Mouse (Mus musculus): ENCODE results near the gene Prdm16. TPM values are rescaled to one million over a fixed set of nuclear protein-coding genes. Genes with fewer than 3 reads are reported as not detected.

The Prdm16 gene
- total RNA-seq (2021): 3.9 and 6.5 TPM in 2 replicates
- long read RNA-seq, partial matches to known transcripts: 0 of 7 reads
- long read RNA-seq, other reads (novel, unspliced or antisense): 7 of 7 reads

- DNase-seq: peak; percentile 27
Measured at GRCm38 (mm10) chr4:154636721-154637311, at the start of gene Prdm16. Gene Prdm16, minus strand, starts transcription at chr4:154636873.

DNA sequence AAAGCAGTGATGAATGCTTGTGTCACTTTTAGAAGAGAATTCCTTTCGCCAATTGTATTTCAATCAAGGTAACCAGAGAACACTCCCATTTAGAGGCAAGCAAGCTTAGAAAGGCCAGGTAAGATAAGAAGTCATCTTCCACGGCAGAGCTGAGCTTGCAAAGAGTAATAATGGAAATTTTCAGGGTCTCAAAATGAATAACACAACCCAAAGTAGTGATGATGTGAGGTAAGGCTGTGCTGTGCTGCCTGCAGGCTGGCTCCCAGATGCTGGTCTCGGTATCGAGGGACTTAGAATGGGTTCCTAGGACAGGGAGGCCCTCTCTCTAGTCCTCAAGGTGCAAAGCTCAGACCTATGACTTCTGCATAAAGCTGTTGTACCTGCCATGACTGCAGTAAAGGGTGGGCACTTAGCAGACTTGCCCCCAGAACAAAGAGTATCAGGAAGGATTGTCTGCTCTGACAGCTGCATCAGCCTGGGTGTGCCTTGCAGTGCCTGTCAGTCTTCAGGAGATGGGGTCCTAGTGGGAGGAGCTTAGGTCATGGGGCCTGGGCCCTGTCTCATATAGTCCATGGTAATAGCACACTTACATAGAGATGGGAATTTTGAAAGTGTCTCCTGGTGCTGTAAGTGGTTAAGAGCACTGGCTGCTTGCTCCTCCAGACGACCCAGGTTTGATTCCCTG is 46.5 kb upstream of the Prdm16 start:
- DNase-seq: no peak

- DNase-seq: no peak
Measured at GRCm38 (mm10) chr4:154682311-154682710, 45.6 kb upstream of the Prdm16 start.

GRCm38 (mm10) chr4:154675441-154676000 is 38.8 kb upstream of the Prdm16 start:
- no peak for DNase-seq

DNA sequence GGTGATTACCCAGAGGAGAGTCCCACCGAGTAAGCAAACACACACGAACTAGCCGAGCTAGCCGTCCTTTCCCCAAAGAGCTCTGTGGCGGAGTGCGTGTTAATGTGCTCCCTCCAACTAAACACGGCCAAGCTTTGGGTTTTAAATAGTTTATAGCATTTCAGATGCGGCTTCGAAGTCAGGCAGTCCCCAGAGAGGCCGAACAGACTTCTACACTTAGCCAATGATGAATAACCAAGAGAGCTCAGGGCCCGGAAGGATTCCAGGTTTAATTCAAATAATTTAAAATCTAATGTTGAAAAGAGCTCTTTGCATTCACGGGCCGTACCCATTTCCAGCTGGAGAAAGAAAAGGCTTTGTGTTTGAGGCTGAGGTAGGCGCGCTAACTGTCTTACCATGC is 38.3 kb upstream of the Prdm16 start:
- no peak for DNase-seq

GRCm38 (mm10) chr4:154674541-154674940 is 37.9 kb upstream of the Prdm16 start:
- DNase-seq: peak; percentile 57

- no peak for DNase-seq
Measured at GRCm38 (mm10) chr4:154673986-154674385, 37.3 kb upstream of the Prdm16 start.

DNA sequence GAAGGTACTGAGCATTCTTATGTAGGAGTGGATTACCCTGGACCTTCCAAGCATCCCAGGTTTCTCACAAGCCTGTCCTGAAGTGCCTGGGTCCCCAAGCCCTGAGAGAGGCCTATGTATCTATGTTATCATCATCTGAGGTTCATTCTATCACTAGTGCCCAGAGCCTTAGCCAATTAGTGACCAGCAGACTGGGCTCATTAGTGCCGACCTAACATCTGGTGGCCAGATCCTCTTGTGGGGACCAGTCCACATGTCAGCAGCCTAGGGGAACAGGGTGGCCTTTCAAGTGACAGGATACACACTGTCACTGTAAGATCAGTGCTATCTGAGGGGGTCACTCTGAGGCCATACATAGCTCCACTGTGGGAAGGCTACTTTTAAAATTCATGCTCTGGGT is 35.4 kb upstream of the Prdm16 start:
- DNase-seq: no peak

DNA sequence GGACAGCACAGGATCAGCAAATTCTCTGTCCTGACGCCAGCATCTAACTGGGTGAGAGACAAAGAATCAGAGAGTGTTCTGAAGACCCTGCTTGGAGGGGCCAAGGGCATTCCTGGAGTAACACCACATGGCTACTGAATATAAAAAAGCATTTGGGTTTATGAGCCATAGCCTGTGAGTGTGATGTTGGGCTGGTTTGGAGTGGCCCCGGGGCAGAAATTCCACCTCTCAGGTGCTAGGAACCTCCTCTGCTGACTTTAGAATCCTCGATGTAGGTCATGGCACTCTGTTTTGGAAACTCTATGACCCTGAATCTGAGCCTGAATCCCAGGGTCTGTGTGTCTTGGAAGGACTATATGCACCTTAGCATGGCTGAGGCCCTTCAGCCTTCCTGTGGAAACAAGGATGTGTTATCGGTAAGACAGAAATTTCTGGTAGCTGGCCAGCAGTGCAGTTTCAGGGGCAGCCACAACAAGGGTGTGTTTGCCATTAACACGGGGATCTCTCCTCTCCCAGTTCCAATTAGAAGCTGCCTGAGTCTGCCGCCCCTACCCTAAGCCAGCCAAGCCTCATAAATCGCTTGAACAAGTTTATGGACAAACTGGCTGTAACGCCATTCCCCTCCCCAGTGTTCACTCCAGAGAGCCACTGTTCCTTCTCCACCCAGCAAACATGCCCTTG is 34.7 kb upstream of the Prdm16 start:
- DNase-seq: no peak

GRCm38 (mm10) chr4:154667767-154668166 is 31.1 kb upstream of the Prdm16 start, which contains the start of gene Actrt2:
Gene Actrt2, minus strand, starts transcription at chr4:154667867.
- no peak for DNase-seq

GRCm38 (mm10) chr4:154662681-154663215 is 26.1 kb upstream of the Prdm16 start:
- DNase-seq: peak; percentile 24

- no peak for DNase-seq
Measured at GRCm38 (mm10) chr4:154661256-154661655, 24.6 kb upstream of the Prdm16 start.

- no peak for DNase-seq
Measured at GRCm38 (mm10) chr4:154660025-154660424, 23.4 kb upstream of the Prdm16 start.

DNA sequence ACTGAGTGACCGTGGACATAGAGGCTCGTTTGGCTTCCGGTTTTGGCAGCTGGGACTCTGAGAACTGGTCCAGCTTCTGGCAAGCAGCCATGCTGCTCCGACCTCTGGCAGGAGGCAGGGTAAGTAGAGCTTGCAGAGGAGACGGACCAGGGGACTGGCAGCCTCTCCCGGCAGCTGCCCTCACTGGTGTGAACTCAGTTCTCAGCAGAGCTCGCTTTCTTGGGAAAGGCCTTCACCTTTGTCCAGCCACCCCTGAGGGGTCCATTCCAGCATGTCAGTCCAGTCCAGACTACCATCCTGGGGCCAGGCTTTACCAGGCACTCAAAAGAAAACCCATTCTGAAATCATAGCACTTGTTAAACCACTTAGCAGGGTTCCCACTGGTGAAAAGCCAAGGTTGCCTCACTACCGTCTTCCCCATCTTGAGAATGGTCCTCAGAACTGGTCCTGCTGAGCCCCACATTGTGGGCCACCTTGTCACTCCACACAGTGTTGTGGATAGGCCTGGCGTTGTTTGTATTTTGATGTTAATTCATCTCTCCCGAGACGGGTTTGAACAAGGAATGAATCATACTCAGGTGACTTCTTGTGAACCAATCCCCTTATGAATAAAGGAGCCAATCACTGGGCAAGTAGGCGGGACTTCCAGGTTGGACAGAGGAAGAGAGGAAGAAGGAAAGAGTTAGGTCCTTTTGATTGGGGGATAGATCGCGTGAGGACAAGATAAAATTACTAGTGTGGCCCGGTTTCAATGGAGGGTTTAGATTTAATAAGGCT is 18.6 kb upstream of the Prdm16 start:
- peak; percentile 53 for DNase-seq

GRCm38 (mm10) chr4:154652494-154652893 is 15.8 kb upstream of the Prdm16 start:
- DNase-seq: no peak

DNA sequence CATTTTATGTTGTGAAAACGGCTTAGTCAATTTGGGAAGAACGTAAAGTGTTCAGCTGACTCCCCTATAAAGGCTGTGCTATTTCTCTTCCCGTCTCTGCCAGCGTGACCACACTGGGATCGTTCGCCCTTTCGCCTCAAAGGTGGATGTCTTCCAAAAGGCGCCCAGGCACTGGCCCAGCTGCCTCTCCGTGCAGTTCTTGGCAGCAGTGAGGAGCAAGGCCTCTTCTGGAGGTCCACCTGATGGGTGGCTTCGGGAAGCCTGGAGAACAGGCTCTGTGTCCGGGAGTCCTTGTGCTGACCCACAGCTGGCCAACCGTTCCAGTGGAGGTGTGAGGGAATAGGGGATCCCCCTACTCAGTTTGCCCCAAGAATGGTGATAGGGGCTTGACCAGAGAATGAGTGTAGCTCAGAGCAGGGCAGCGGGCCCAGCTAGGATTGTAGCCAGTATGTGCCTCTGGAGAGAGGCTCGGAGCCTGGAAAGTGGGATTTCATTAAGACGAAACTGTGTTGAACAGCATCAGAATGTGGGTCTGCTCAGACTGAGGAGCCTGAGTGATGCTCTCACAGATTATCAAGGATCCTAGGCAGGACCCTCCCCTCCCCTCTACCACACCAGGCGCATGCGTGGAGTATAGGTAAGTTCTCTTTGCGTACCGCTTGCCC is 12.5 kb upstream of the Prdm16 start:
- peak; percentile 37 for DNase-seq

DNA sequence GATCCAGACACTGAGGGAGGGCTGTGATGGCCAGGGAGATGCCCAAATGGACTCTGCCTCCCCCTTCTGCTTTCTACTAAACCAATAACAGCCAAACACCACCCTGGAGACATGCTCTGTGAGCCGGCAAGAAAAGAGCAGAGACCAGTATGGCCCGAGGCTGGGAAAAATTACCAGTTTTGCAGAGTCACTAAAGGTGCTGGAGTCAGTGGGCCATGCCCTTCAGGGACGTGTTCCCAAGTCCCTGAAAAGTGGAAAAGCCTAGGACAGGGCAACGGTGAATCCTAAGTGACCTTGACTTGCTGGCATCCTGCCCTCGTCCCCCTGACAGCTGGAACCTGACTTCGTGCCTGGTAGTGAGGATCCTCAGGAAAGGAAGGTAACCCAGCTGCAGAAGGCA is 5.8 kb upstream of the Prdm16 start:
- no peak for DNase-seq

GRCm38 (mm10) chr4:154641296-154642110 is 4.8 kb upstream of the Prdm16 start:
- DNase-seq: no peak

DNA sequence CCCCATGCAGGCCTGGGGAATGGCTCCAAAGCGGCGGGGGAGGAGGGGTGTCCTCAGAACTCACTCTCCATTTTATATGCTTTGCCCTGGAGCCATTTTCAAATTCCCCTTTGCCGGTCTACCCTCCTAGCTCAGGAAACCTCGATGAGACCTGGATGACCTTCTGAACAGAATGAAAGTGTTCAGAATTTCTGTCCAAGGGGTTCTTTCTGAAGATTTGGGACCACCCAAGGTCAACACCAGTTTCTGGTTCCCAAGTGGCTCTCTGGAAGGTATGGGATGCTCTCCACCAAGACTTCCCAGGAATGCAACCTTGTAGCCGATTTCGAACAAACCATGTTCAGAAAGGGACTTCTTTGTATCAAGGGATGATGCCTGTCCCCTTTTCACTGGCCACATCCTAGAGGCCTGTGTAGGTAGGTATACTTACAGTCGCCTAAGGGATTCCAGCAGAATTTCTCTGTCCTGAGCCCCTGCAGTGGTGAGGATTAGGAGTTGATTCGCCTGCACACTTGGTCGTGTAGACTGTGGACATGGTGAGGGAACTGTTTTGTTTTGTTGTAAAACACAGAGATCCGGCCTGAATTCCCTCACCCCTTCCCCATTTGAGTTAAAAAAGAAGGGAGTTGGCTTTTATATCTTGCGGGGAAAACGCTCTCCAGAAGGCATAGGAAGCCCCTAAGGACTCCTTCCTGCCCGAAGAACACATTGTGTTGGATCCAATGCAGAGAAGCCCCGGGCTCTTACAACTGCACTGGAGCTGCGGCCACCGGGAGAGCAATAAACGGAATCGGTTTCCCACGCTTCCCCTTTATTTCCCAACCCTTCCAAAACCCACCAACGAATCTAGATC is 4.0 kb upstream of the Prdm16 start:
- no peak for DNase-seq
